Comparison of ENCODE assay signal across 8 mouse cellular contexts in the genomic region with DNA sequence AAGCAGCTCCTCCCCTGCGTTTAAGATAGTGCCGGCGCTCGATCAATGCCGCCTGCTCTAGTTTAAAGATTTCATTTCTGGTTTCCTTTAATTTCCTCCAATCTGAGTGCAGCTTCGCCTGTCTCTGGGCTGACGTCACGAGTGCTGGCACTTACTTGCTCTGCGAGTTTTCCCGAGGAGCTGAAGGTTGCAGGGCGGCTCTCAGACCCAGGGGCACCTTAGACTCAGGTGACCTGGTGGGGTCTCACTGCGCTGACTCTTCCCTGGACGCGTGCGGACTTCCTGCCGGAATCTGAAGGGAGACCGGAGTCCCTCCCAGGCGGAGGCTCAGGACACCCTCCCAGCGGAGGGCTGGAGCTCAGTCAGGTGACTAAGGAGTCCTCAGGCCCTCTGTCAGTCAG. TPM values are rescaled to one million over a fixed set of nuclear protein-coding genes. Genes with fewer than 3 reads are reported as not detected.
DNase-seq lines count a peak whose midpoint lies in the region; ATAC-seq and TF ChIP-seq lines count a peak whose summit lies in the region.

No protein-coding gene starts in this region.

- H3K27me3 ChIP-seq in erythroblast, embryonic 14.5 days (ENCODE audit: control insufficient read depth) = no peaks in the 10 kb centered on the region
- no peaks in the 10 kb centered on the region for H3K27me3 ChIP-seq in heart, embryonic 14.5 days (ENCODE audit: control insufficient read depth, insufficient read depth, low read length)
- H3K27me3 ChIP-seq in liver, embryonic 14.5 days (ENCODE audit: control insufficient read depth, insufficient read depth, low read length) = no peaks in the 10 kb centered on the region
- H3K27me3 ChIP-seq in stomach, embryonic 16.5 days (ENCODE audit: control insufficient read depth, insufficient read depth, low read length) = no peaks in the 10 kb centered on the region

- H3K27ac ChIP-seq in heart, embryonic 14.5 days (replicated peaks in 1 of 2; ENCODE audit: control insufficient read depth in 1 of 2, insufficient read depth in 1 of 2, low read depth in 2 of 2, low read length in 2 of 2) = peak overlapping the region; percentile 85
- peak overlapping the region; percentile 35 for H3K27ac ChIP-seq in liver, embryonic 14.5 days
- peak overlapping the region; percentile 82 for H3K27ac ChIP-seq in stomach, embryonic 16.5 days (ENCODE audit: low read length)

- H3K4me2 ChIP-seq in heart, embryonic 14.5 days (ENCODE audit: low read length) = peak overlapping the region; percentile 71
- H3K4me2 ChIP-seq in liver, embryonic 14.5 days (ENCODE audit: low read depth) = peak overlapping the region; percentile 79
- H3K4me2 ChIP-seq in stomach, embryonic 16.5 days (ENCODE audit: low read depth, low read length) = peak overlapping the region; percentile 72

- H3K9me3 ChIP-seq in erythroblast, embryonic 14.5 days (ENCODE audit: control insufficient read depth, low read length) = no peaks in the 10 kb centered on the region
- H3K9me3 ChIP-seq in heart, embryonic 14.5 days (ENCODE audit: control insufficient read depth, low read length) = no peaks in the 10 kb centered on the region
- H3K9me3 ChIP-seq in liver, embryonic 14.5 days (ENCODE audit: control insufficient read depth, low read length) = no peaks in the 10 kb centered on the region
- H3K9me3 ChIP-seq in stomach, embryonic 16.5 days (replicated peaks; ENCODE audit: control insufficient read depth, low read length) = no peaks in the 10 kb centered on the region

- ATAC-seq in heart, embryonic 14.5 days (ENCODE audit: insufficient number of reproducible peaks, insufficient read depth, low FRiP score, low read depth) = peak; percentile 80
- ATAC-seq in liver, embryonic 14.5 days (ENCODE audit: insufficient read depth) = peak; percentile 87
- ATAC-seq in stomach, embryonic 16.5 days (ENCODE audit: insufficient read depth, low FRiP score) = peak; percentile 89

- H3K4me3 ChIP-seq in erythroblast, embryonic 14.5 days (replicated peaks) = peak overlapping the region; percentile 71
- H3K4me3 ChIP-seq in heart, embryonic 14.5 days (ENCODE audit: control insufficient read depth in 1 of 2, insufficient read depth in 1 of 2, low read depth in 1 of 2, low read length in 2 of 2) = peak overlapping the region; percentile 59 to 71
- H3K4me3 ChIP-seq in liver, embryonic 14.5 days (ENCODE audit: insufficient read depth in 1 of 2, low read depth in 2 of 2, low read length in 2 of 2) = peak overlapping the region; percentile 60 to 61
- peak overlapping the region; percentile 56 for H3K4me3 ChIP-seq in stomach, embryonic 16.5 days (replicated peaks; ENCODE audit: low read length)

- 0 out of 2 replicates have a peak, but pooled peaks cover 2% of the 10 kb centered on the region for H3K36me3 ChIP-seq in erythroblast, embryonic 14.5 days (ENCODE audit: control insufficient read depth)
- peaks cover 12% of the 10 kb centered on the region for H3K36me3 ChIP-seq in heart, embryonic 14.5 days (ENCODE audit: control insufficient read depth, insufficient read depth, low read length)
- no peaks in the 10 kb centered on the region for H3K36me3 ChIP-seq in liver, embryonic 14.5 days (replicated peaks; ENCODE audit: control insufficient read depth, insufficient read depth, low read depth)
- H3K36me3 ChIP-seq in stomach, embryonic 16.5 days (ENCODE audit: control insufficient read depth, insufficient read depth, low read length) = no peaks in the 10 kb centered on the region

- peak overlapping the region; percentile 76 for H3K9ac ChIP-seq in heart, embryonic 14.5 days (ENCODE audit: low read length)
- peak overlapping the region; percentile 61 for H3K9ac ChIP-seq in liver, embryonic 14.5 days (replicated peaks)
- H3K9ac ChIP-seq in stomach, embryonic 16.5 days (ENCODE audit: low read length) = peak overlapping the region; percentile 72

- under 1% methylated on average over 19 of the region's 19 CpGs for WGBS in heart, embryonic 14.5 days
- 2% methylated on average over 19 of the region's 19 CpGs for WGBS in liver, embryonic 14.5 days (ENCODE audit: insufficient replicate concordance)
- under 1% methylated on average over 19 of the region's 19 CpGs for WGBS in stomach, embryonic 16.5 days

- no peak for TF ChIP-seq CTCF in liver, embryonic 14.5 days (IDR thresholded peaks at IDR 0.05; ENCODE audit: low read depth)

- peaks cover 25% of the 10 kb centered on the region for H3K4me1 ChIP-seq in erythroblast, embryonic 14.5 days (ENCODE audit: control insufficient read depth)
- H3K4me1 ChIP-seq in heart, embryonic 14.5 days (ENCODE audit: control insufficient read depth in 2 of 2, insufficient read depth in 2 of 2, low read length in 2 of 2) = peaks cover 0 to 9% of the 10 kb centered on the region in 2 experiments; a peak in 1 of 4 replicates
- peaks cover 0 to 15% of the 10 kb centered on the region in 2 experiments; a peak in 2 of 4 replicates for H3K4me1 ChIP-seq in liver, embryonic 14.5 days (replicated peaks; ENCODE audit: control insufficient read depth in 2 of 2, insufficient read depth in 2 of 2, low read length in 1 of 2)
- no peaks in the 10 kb centered on the region for H3K4me1 ChIP-seq in stomach, embryonic 16.5 days (ENCODE audit: control insufficient read depth, insufficient read depth, low read length)

- no peak for TF ChIP-seq EP300 in liver, embryonic 14.5 days (IDR thresholded peaks at IDR 0.05; ENCODE audit: low read depth)

- DNase-seq in A20 (ENCODE audit: low read depth, low spot score) = peak; percentile 87
- DNase-seq in brain, adult 2 months (ENCODE audit: low read depth, low spot score) = peak; percentile 89
- peak; percentile 81 for DNase-seq in kidney, postnatal 10 days
- DNase-seq in liver, embryonic 14.5 days (ENCODE audit: low read depth in 3 of 3, low spot score in 3 of 3) = peak; percentile 41 to 54 (median 52)
- peak; percentile 74 for DNase-seq in neural tube, embryonic 10.5 days (ENCODE audit: extremely low spot score, low spot score)

RNA-seq across cellular contexts. Expression of a gene that starts 10.0 kb away (rescaled TPM):
- not detected in 2 replicates for polyA plus RNA-seq in erythroblast, embryonic 14.5 days (2012)
- polyA plus RNA-seq in heart, embryonic 14.5 days (2014; fragmentation: Nextera tagmentation; extraction: Ambion mirVana) = 12.4 and 16.2 TPM in 2 replicates
- 0.68 and 0.73 TPM in 2 replicates for polyA plus RNA-seq in liver, embryonic 14.5 days (2012; rRNA removed)
- 1.7 and 1.9 TPM in 2 replicates for polyA plus RNA-seq in liver, embryonic 14.5 days (2014; fragmentation: Nextera tagmentation; extraction: Ambion mirVana)
- polyA plus RNA-seq in stomach, embryonic 16.5 days (2015; fragmentation: Nextera tagmentation; extraction: Ambion mirVana) = 3.8 and 4.4 TPM in 2 replicates

RNA-seq across cellular contexts. Expression of a gene that starts 41.7 kb away (rescaled TPM):
- polyA plus RNA-seq in erythroblast, embryonic 14.5 days (2012) = 0.01 TPM in 1 of 2 replicates, not detected in the other
- polyA plus RNA-seq in heart, embryonic 14.5 days (2014; fragmentation: Nextera tagmentation; extraction: Ambion mirVana) = 46.9 and 60.9 TPM in 2 replicates
- polyA plus RNA-seq in liver, embryonic 14.5 days (2012; rRNA removed) = 0.56 and 0.70 TPM in 2 replicates
- 0.45 and 0.57 TPM in 2 replicates for polyA plus RNA-seq in liver, embryonic 14.5 days (2014; fragmentation: Nextera tagmentation; extraction: Ambion mirVana)
- 18.9 and 19.5 TPM in 2 replicates for polyA plus RNA-seq in stomach, embryonic 16.5 days (2015; fragmentation: Nextera tagmentation; extraction: Ambion mirVana)

Comparison
In these comparisons a context has a peak if more than half of its experiments do, and no peak if none do; other contexts are left out.
1. Peak in every context shown above with its lines: DNase-seq, ATAC-seq, H3K4me3 ChIP-seq and H3K27ac ChIP-seq.
2. H3K27ac ChIP-seq: peak in every context shown above with its lines; median percentile 85 in heart, embryonic 14.5 days; 82 in stomach, embryonic 16.5 days; 35 in liver, embryonic 14.5 days.
3. RNA of a gene that starts 41.7 kb away (polyA plus RNA-seq): 46.9 to 60.9 TPM in heart, embryonic 14.5 days and 18.9 to 19.5 TPM in stomach, embryonic 16.5 days; 0.45 to 0.70 TPM in liver, embryonic 14.5 days and 0.01 TPM in erythroblast, embryonic 14.5 days; every median in the first group is over 10 times any median in the second.